ENCODE assay signal across 12 mouse cellular contexts in the genomic region with DNA sequence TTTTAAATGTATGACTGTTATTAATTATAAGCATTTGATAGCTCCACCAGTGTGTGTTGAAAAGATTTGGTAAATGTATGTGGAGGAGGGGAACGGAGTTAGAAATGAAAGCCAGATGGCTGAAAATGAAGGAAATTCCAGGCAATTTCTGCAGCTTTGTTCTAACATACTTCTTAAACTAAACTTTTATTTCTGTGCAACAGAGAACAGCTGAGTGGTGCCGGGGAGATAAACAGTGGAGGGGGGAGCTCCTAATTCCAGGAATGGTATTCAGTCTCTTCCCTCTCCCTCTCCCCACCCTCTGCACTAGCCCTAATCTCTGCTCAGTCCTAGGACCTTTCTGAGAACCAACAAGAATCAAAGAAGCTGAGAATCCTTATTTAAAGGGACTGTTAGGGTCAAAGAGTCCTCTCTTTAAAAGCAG.
A peak's percentile ranks its signal among the peaks of the same experiment; 100 is the strongest.
DNase-seq lines count a peak whose midpoint lies in the region; ATAC-seq lines count a peak whose summit lies in the region.
"Had no signal": no experiment of that assay in that cellular context is flagged by ENCODE, and none has a peak within 500 bp of the region (broad histone marks: within the 10 kb centered on the region; RNA-seq: fewer than 3 reads in every experiment).

No protein-coding gene starts in this region.

- no peak for DNase-seq in heart, postnatal 10 days
- DNase-seq in lung, postnatal 25 days (ENCODE audit: low spot score) = no peak
- peak; percentile 44 for DNase-seq in mesoderm, embryonic 11.5 days (ENCODE audit: low read depth, low spot score)
- DNase-seq in adrenal gland, postnatal 25 days = no peak
- DNase-seq: cerebellum, postnatal 25 days; thymus, postnatal 14 days had no signal

- WGBS in heart, embryonic 16.5 days = 52% methylated on average over 2 of the region's 2 CpGs
- WGBS in lung, embryonic 16.5 days = 37% methylated on average over 2 of the region's 2 CpGs
- 16% methylated on average over 2 of the region's 2 CpGs for WGBS in embryonic facial prominence, embryonic 13.5 days

- no peak overlapping the region for H3K9ac ChIP-seq in heart, embryonic 16.5 days (ENCODE audit: low read length)
- H3K9ac ChIP-seq in lung, embryonic 16.5 days (ENCODE audit: low read length) = no peak overlapping the region
- no peak overlapping the region for H3K9ac ChIP-seq in embryonic facial prominence, embryonic 13.5 days
- H3K9ac ChIP-seq: liver, embryonic 14.5 days had no signal

- H3K4me1 ChIP-seq in heart, embryonic 16.5 days (ENCODE audit: control insufficient read depth, insufficient read depth, low read length) = peaks cover 9% of the 10 kb centered on the region
- 0 out of 2 replicates have a peak, but pooled peaks cover 2% of the 10 kb centered on the region for H3K4me1 ChIP-seq in lung, embryonic 16.5 days (replicated peaks; ENCODE audit: control insufficient read depth, insufficient read depth, low read length)
- H3K4me1 ChIP-seq in embryonic facial prominence, embryonic 13.5 days = peaks cover 30% of the 10 kb centered on the region

- no peak overlapping the region for H3K4me3 ChIP-seq in heart, embryonic 16.5 days (ENCODE audit: low read length)
- H3K4me3 ChIP-seq in lung, embryonic 16.5 days (ENCODE audit: low read length) = no peak overlapping the region
- no peak overlapping the region for H3K4me3 ChIP-seq in embryonic facial prominence, embryonic 13.5 days

- H3K27me3 ChIP-seq in heart, embryonic 16.5 days (ENCODE audit: control insufficient read depth, insufficient read depth, low read length) = no peaks in the 10 kb centered on the region
- H3K27me3 ChIP-seq in lung, embryonic 16.5 days (ENCODE audit: control insufficient read depth, insufficient read depth, low read depth, low read length) = no peaks in the 10 kb centered on the region
- no peaks in the 10 kb centered on the region for H3K27me3 ChIP-seq in embryonic facial prominence, embryonic 13.5 days

- H3K4me2 ChIP-seq in heart, embryonic 16.5 days (ENCODE audit: low read depth, low read length) = no peak overlapping the region
- H3K4me2 ChIP-seq in lung, embryonic 16.5 days (ENCODE audit: low read depth, low read length) = no peak overlapping the region
- H3K4me2 ChIP-seq in embryonic facial prominence, embryonic 13.5 days = peak overlapping the region; percentile 18; the same call in 1 of the 2 replicates

- intact Hi-C loops in heart, postnatal 10 days (cut with DNase I) = no loop called here

- H3K27ac ChIP-seq in heart, embryonic 16.5 days (ENCODE audit: low read length) = peak overlapping the region; percentile 57; the same call in 1 of the 2 replicates
- 0 out of 2 replicates have a peak overlapping the region, but pooled peaks have one; percentile 10 for H3K27ac ChIP-seq in lung, embryonic 16.5 days (ENCODE audit: low read length)
- H3K27ac ChIP-seq in embryonic facial prominence, embryonic 13.5 days = peak overlapping the region; percentile 80
- H3K27ac ChIP-seq: liver, embryonic 14.5 days had no signal

- no peaks in the 10 kb centered on the region for H3K36me3 ChIP-seq in heart, embryonic 16.5 days (ENCODE audit: control insufficient read depth, insufficient read depth)
- no peaks in the 10 kb centered on the region for H3K36me3 ChIP-seq in lung, embryonic 16.5 days (ENCODE audit: control insufficient read depth, insufficient read depth, low read length)
- H3K36me3 ChIP-seq in embryonic facial prominence, embryonic 13.5 days = no peaks in the 10 kb centered on the region

- 0 out of 2 replicates have a peak, but pooled peaks have one; percentile 58 for ATAC-seq in heart, embryonic 16.5 days (replicated peaks; ENCODE audit: extremely low read depth, insufficient read depth, low FRiP score)
- peak; percentile 91 for ATAC-seq in lung, embryonic 16.5 days (ENCODE audit: low read depth)
- ATAC-seq in embryonic facial prominence, embryonic 13.5 days (ENCODE audit: insufficient number of reproducible peaks, insufficient read depth, low FRiP score, low TSS enrichment, low read depth) = no peak
- no peak for ATAC-seq in granulocyte monocyte progenitor cell, adult 5-6 weeks (replicated peaks; ENCODE audit: poor library complexity, severe bottlenecking)
- ATAC-seq: hindbrain, embryonic 16.5 days had no signal

- no peaks in the 10 kb centered on the region for H3K9me3 ChIP-seq in heart, embryonic 16.5 days (replicated peaks; ENCODE audit: control insufficient read depth, low read length)
- no peaks in the 10 kb centered on the region for H3K9me3 ChIP-seq in lung, embryonic 16.5 days (ENCODE audit: control insufficient read depth, low read length)
- H3K9me3 ChIP-seq in embryonic facial prominence, embryonic 13.5 days = no peaks in the 10 kb centered on the region

Comparison
In these comparisons a context has a peak if more than half of its experiments do, and no peak if none do; other contexts are left out.
1. ATAC-seq: peak in heart, embryonic 16.5 days (single experiment) and lung, embryonic 16.5 days (single experiment); none in embryonic facial prominence, embryonic 13.5 days (single experiment) and granulocyte monocyte progenitor cell, adult 5-6 weeks (single experiment).
2. H3K27ac ChIP-seq: peak in every context shown above with its lines; median percentile 80 in embryonic facial prominence, embryonic 13.5 days; 57 in heart, embryonic 16.5 days; 10 in lung, embryonic 16.5 days.